ENCODE assay signal across 9 mouse cellular contexts in the genomic region with DNA sequence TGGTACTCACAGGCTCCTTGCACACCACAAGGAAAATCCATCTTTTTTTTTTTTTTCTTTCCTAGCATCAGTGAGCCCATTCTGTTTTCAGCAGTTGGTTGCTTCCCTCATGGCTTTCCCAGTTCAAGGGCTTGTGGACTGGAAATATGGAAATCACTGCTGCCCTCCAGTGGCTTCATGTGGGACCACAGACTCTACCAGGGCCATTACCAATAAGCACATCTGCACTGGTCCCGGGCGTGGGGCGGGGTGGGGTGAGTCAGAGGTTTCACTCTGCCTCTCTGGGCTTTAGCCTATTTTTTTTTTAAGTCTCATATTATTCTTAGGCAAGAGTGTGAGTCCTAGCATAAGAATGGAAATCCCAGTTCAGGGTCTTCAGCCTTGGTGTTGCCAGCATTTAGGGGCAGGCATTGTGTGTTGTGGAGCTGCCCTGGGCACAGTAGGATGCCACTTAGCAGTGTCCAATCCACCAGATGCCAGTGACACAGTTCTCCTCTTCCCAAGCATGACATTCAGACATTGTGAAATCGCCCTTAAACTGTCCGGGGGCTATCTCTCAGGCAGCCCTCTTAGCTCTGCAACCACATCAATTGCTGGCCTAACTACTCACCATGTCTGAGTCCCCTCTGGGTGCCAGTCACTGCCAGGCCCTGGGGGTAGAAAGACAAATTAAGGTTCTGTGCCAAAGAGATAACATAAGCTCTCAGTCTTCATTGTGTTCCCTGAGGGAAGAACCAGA.
DNase-seq lines count a peak whose midpoint lies in the region; ATAC-seq lines count a peak whose summit lies in the region.
"Had no signal": no experiment of that assay in that cellular context is flagged by ENCODE, and none has a peak within 500 bp of the region (broad histone marks: within the 10 kb centered on the region; RNA-seq: fewer than 3 reads in every experiment).

No protein-coding gene starts in this region.

- no peaks in the 10 kb centered on the region for H3K36me3 ChIP-seq in intestine, embryonic 15.5 days
- H3K36me3 ChIP-seq in midbrain, embryonic 14.5 days (ENCODE audit: control insufficient read depth, insufficient read depth, low read length), result 0 out of 2 replicates have a peak, but pooled peaks cover 4% of the 10 kb centered on the region
- H3K36me3 ChIP-seq in stomach, embryonic 14.5 days (ENCODE audit: control insufficient read depth, insufficient read depth, low read length), result no peaks in the 10 kb centered on the region
- H3K36me3 ChIP-seq: embryonic facial prominence, embryonic 12.5 days had no signal

- H3K4me1 ChIP-seq in intestine, embryonic 15.5 days (replicated peaks), result peaks cover 11% of the 10 kb centered on the region; the same call in 1 of the 2 replicates
- H3K4me1 ChIP-seq in midbrain, embryonic 14.5 days (ENCODE audit: control insufficient read depth, insufficient read depth, low read length), result 0 out of 2 replicates have a peak, but pooled peaks cover 4% of the 10 kb centered on the region
- no peaks in the 10 kb centered on the region for H3K4me1 ChIP-seq in stomach, embryonic 14.5 days (ENCODE audit: control insufficient read depth, insufficient read depth, low read length)

- no peaks in the 10 kb centered on the region for H3K27me3 ChIP-seq in intestine, embryonic 15.5 days (replicated peaks)
- no peaks in the 10 kb centered on the region for H3K27me3 ChIP-seq in midbrain, embryonic 14.5 days (ENCODE audit: control insufficient read depth, insufficient read depth, low read length)
- no peaks in the 10 kb centered on the region for H3K27me3 ChIP-seq in stomach, embryonic 14.5 days (ENCODE audit: control insufficient read depth, insufficient read depth, low read length)

- no peak overlapping the region for H3K4me3 ChIP-seq in intestine, embryonic 15.5 days (replicated peaks)
- H3K4me3 ChIP-seq in midbrain, embryonic 14.5 days (replicated peaks; ENCODE audit: low read depth, low read length), result no peak overlapping the region
- no peak overlapping the region for H3K4me3 ChIP-seq in stomach, embryonic 14.5 days (ENCODE audit: low read depth, low read length)
- H3K4me3 ChIP-seq: embryonic facial prominence, embryonic 12.5 days had no signal

- 60% methylated on average over 5 of the region's 5 CpGs for WGBS in intestine, embryonic 15.5 days
- WGBS in midbrain, embryonic 14.5 days, result 55% methylated on average over 5 of the region's 5 CpGs
- 55% methylated on average over 5 of the region's 5 CpGs for WGBS in stomach, embryonic 14.5 days

- intact Hi-C loops in left cerebral cortex, postnatal 25 days (cut with DNase I), result no loop called here

- H3K4me2 ChIP-seq in intestine, embryonic 15.5 days (replicated peaks), result no peak overlapping the region
- H3K4me2 ChIP-seq in midbrain, embryonic 14.5 days (ENCODE audit: low read length), result no peak overlapping the region
- no peak overlapping the region for H3K4me2 ChIP-seq in stomach, embryonic 14.5 days (replicated peaks; ENCODE audit: low read depth, low read length)
- H3K4me2 ChIP-seq: embryonic facial prominence, embryonic 12.5 days had no signal

- H3K9ac ChIP-seq in intestine, embryonic 15.5 days, result no peak overlapping the region
- no peak overlapping the region for H3K9ac ChIP-seq in midbrain, embryonic 14.5 days (replicated peaks; ENCODE audit: low read length)
- no peak overlapping the region for H3K9ac ChIP-seq in stomach, embryonic 14.5 days (replicated peaks; ENCODE audit: low read depth, low read length)
- H3K9ac ChIP-seq: embryonic facial prominence, embryonic 12.5 days had no signal

- H3K27ac ChIP-seq in intestine, embryonic 15.5 days, result no peak overlapping the region
- no peak overlapping the region for H3K27ac ChIP-seq in midbrain, embryonic 14.5 days (replicated peaks; ENCODE audit: low read depth, low read length)
- H3K27ac ChIP-seq in stomach, embryonic 14.5 days (ENCODE audit: low read length), result no peak overlapping the region
- H3K27ac ChIP-seq: embryonic facial prominence, embryonic 12.5 days had no signal

- no peaks in the 10 kb centered on the region for H3K9me3 ChIP-seq in intestine, embryonic 15.5 days
- no peaks in the 10 kb centered on the region for H3K9me3 ChIP-seq in midbrain, embryonic 14.5 days (ENCODE audit: control insufficient read depth, low read length)
- H3K9me3 ChIP-seq in stomach, embryonic 14.5 days (ENCODE audit: control insufficient read depth, low read depth, low read length), result no peaks in the 10 kb centered on the region
- H3K9me3 ChIP-seq: embryonic facial prominence, embryonic 12.5 days had no signal

- peak; percentile 57 for ATAC-seq in intestine, embryonic 15.5 days
- ATAC-seq in midbrain, embryonic 14.5 days (ENCODE audit: low FRiP score, low TSS enrichment), result no peak
- 0 out of 2 replicates have a peak, but pooled peaks have one; percentile 28 for ATAC-seq in stomach, embryonic 14.5 days (ENCODE audit: insufficient number of reproducible peaks, insufficient read depth, low FRiP score, low read depth)

- DNase-seq in B cell, adult 2 months, result peak; percentile 35 to 44
- peak; percentile 88 for DNase-seq in adrenal gland, postnatal 14 days
- peak; percentile 62 for DNase-seq in embryo, embryonic 11.5 days (ENCODE audit: low read depth, low spot score)
- DNase-seq in gastrocnemius, postnatal 4 days (ENCODE audit: low spot score in 2 of 2), result peak; percentile 75 to 86
- peak; percentile 66 to 77 for DNase-seq in left cerebral cortex, postnatal 25 days (ENCODE audit: low spot score in 2 of 2)
- peak; percentile 82 for DNase-seq in midbrain, embryonic 14.5 days
